Mouse (Mus musculus) layer of hippocampus, postnatal 14 days (tissue): ENCODE measurements at regions not wholly inside any gene's neighbourhood (a gene's known extent, or its start where the extent isn't known, plus 50 kb on each side); places are given as distances from the start of the nearest gene placed in this dataset.
A peak's percentile ranks its signal among the peaks of the same experiment; 100 is the strongest.

Experiments used
- DNase-seq, 2 experiments: peaks; one replicate each; pipeline ENCODE4 v3.0.0; 2021 to 2022; ENCODE audit warnings: low spot score in 2 of 2, mixed read lengths in 1 of 2

GRCm38 (mm10) chr1:81745024-81745960 lies 487.6 kb upstream of the Gm9747 start:
- DNase-seq: no peak

DNA sequence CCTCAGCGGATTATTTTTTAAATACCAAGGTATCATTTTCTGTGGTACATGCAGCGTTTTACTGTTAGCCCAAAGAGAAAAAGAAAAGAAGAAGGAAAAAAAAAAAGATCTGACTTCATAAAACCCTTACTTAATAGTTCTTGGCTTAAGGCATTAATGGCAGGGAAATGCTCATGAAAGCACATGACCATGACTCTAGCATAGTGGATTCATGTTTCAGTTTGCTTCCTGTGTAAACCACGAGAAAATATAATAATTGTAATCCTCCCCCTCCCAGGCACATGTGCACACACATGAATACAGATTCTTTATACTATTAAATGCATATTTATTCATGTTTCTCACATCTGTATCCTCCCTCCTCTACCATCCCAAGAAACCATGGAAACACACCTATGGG lies 486.9 kb upstream of the Gm9747 start:
- DNase-seq: no peak

- no peak for DNase-seq
Observed at GRCm38 (mm10) chr1:81747025-81747424, 485.9 kb upstream of the Gm9747 start.

GRCm38 (mm10) chr1:81754067-81754466 lies 478.8 kb upstream of the Gm9747 start:
- no peak for DNase-seq

- DNase-seq: no peak
Observed at GRCm38 (mm10) chr1:81755281-81755680, 477.6 kb upstream of the Gm9747 start.

GRCm38 (mm10) chr1:81755694-81756093 lies 477.2 kb upstream of the Gm9747 start:
- DNase-seq: no peak

DNA sequence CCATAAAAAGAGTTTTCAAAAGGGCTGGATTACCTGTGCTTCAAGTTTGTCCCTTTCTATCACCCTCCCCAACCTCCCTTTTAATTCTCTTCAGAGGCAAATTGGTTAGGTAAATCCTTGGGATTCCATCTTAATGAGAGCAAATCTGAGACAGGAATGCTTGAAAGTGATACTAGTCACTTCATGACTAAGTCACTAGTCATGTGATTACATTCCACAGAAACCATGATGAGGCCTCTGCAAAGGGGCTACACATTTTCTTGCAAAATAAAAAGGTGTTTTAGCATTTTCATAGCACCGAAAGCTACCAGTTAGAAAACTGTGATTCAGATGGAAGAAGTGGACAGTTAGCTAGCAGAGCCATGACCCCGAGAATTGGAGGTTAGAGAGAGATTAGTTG lies 473.0 kb upstream of the Gm9747 start:
- DNase-seq: no peak

DNA sequence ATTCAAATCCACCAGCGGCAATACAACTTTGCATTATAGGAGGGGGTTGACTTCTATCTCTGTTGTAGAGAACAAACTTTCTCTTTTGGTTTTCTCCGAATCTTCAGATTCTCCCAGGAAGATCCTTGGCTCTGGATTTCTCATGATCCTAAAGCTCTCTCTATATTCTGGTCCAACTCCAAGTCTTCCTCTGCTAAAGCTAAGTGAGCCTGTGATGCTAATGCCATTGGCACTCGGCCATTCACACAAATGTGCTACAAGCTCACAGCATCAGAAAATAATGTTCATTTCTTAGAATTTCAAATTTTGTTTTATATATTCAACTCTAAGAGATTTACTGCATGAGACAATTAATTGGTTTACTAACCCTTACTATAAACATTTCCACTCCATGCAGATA lies 461.2 kb upstream of the Gm9747 start:
- DNase-seq: peak in 1 of 2 experiments; percentile 9

DNA sequence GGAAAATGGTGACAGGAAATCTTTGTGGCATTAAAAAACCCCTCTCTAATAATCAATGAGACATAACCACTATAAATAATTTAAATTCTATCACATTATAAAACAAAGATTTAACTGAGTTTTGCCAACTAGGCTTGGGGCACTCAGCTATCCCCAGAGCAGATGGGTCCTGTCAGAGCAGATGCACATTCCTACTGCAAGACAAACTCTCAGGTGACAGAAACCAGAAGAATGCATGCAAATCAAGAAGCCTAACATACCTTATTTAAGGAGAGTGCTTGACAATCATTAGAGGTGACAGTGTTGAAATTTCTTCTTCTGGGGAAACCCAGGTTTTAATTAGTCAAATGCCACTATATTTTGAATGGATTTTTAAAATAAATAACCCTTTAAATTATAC lies 452.3 kb upstream of the Gm9747 start:
- DNase-seq: no peak

DNA sequence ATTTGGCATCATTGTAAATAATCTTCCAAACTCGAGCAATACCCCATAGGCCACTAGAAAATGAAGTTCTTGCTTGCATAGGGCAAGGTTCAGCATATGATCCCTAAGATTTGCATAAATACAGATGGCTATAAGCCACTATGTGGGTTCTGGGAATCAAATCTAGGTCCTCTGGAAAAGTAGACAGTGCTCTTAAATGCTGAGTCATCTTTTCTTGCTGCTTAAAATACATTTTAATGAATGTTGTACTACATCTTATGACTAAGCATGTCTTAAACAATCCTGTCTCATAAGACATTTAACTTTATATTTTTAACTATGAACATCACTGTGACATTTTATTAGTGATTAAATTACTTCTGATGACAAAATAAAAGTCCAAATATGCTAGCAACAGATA lies 448.6 kb upstream of the Gm9747 start:
- DNase-seq: no peak

DNA sequence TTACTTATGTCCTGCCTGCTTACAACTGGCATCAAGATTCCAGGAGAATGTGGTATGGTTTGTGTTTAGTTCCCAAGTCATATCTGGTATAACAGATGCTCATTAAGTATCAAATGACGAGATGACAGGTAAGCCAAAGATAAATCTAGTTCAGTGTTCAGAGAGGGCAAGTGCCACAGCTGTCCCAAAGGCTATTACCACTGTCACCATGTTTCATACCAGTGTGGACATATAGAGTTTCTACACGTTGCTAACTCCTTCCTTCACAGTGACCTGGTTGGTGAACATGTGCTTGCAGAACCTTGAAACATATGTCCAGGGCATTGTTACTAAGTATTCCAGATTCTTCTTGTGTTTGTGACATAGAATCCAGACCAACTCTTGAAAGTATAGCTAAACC lies 438.1 kb upstream of the Gm9747 start:
- DNase-seq: no peak

DNA sequence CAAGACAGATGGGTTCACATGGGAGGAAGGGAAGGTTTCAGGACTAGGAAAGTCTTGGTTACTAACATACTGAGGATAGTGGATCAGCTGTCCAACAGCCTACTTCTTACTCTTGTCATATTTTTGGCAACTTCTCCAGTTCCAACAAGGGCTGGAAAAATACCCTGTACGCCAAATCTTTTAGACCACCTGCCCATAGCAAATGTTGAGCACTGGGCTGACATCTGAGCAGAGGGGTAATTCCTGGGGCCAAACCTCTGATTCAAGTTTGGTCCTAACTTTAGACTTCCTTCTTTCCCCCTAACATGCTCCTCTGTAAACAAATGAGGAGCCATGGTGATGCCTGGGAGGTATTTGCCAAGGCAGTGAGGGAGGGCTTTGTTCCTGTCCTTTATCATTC lies 437.5 kb upstream of the Gm9747 start:
- no peak for DNase-seq

GRCm38 (mm10) chr1:81811591-81811990 lies 421.3 kb upstream of the Gm9747 start:
- no peak for DNase-seq

- DNase-seq: no peak
Observed at GRCm38 (mm10) chr1:81818884-81819283, 414.0 kb upstream of the Gm9747 start.

DNA sequence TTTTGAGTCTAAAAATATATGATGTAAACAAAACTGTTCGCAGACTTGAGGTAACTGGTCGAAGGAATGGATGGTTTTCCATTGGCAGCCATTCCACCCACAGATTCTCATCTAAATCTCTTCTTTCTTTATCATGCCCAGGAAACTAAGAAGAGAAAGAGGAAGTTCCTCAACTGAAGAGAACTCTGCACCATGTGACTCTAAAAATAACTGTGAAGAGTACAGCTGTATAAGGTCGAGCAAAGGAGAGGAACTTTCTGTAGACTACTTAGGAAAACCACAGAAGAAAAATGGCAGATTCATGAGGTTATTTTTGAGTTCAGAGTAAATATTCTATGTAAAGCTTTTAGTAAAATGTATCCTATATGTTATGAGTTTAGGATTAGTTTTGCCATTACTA lies 390.9 kb upstream of the Gm9747 start:
- DNase-seq: no peak

GRCm38 (mm10) chr1:81850462-81851144 lies 382.3 kb upstream of the Gm9747 start:
- peak; percentile 27 to 42 for DNase-seq

DNA sequence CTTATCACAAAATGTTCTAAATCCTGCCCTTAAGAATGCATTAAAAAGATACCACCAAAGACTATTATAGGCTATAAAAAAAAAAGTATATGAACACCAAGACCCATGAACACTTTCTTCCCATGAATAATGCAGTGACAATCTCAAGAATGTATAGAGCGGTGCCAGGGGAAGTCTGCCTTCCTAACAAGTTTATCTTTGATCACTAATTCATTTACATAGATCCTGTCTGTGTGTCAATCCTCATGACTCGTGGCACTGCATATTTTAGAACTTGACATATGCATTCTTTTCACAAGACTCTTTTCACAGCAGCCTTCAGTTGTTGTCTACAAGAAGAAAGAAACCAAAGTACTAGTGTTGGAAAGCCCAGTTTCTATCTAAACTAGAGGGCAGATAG lies 373.4 kb upstream of the Gm9747 start:
- no peak for DNase-seq

DNA sequence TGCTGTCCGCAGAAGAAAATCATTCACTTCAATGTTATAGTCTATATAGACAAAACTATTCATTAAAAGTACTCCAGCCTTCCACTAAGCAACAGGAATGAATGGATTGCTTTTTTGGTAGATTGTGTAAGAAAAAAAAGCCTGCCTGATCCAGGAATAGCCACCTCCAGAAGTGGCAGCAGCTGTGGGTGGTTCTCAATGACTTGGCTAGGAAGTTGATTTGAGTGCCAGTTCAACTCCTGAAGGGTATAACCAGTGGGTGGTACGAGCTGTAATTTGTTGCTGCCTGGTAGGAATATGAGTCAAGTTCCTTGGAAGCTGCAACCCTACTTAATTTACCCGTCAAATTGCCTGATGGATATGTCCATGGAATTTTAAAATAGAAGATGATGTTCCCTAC lies 368.3 kb upstream of the Gm9747 start:
- DNase-seq: peak in 1 of 2 experiments; percentile 18

DNA sequence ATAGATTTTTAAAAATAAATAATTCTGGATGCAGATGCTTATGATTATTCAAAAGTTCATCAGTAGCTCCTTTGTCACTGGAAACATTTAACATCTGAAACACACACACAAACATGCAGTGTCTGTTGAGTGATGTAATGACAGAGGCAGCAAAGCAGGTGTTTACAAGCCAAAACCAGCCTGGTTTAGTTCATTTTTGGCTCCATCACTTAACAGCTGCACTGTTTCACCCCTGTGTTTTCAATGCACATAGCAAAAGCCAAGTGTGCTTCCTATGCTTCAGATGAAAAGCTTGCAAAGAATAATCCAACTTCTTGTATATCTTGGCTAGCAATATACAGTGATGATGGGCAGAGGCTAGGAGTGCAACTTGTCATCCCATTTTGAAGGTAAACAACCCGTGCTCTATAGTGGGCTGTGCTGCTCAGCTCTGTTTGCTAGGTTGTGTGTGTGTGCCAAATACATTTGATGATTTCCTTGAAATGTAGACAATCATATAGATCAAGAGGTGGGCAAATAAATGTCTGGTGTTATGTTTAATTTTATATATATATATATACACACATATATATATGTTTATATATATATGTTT lies 345.9 kb upstream of the Gm9747 start:
- no peak for DNase-seq

GRCm38 (mm10) chr1:81897241-81897640 lies 335.7 kb upstream of the Gm9747 start:
- no peak for DNase-seq

- no peak for DNase-seq
Observed at GRCm38 (mm10) chr1:81900843-81901242, 332.1 kb upstream of the Gm9747 start.

- no peak for DNase-seq
Observed at GRCm38 (mm10) chr1:81904056-81904455, 328.9 kb upstream of the Gm9747 start.
